Mouse (Mus musculus) left cerebral cortex, postnatal 4 days (tissue): ENCODE measurements at regions not wholly inside any gene's neighbourhood (a gene's known extent, or its start where the extent isn't known, plus 50 kb on each side); places are given as distances from the start of the nearest gene placed in this dataset.

Experiments
- DNase-seq: peaks from one replicate; pipeline ENCODE4 v3.0.0-alpha.2; 2022
- intact Hi-C: fragments of 180-260 bp; cut with DNase I; formaldehyde crosslinking; loops from one replicate; pipeline ENCODE4 v1.15.1; 2025

GRCm38 (mm10) chr3:9373896-9374295 lies 236.0 kb downstream of the Zfp704 start:
- DNase-seq, result peak; percentile 22
- intact Hi-C loops, result no loop called here

- no peak for DNase-seq
- intact Hi-C loops, result no loop called here
Measured at GRCm38 (mm10) chr3:9370096-9370495, 239.8 kb downstream of the Zfp704 start.

GRCm38 (mm10) chr3:9365791-9366190 lies 244.1 kb downstream of the Zfp704 start:
- DNase-seq, result no peak
- intact Hi-C loops, result no loop called here

- no peak for DNase-seq
- intact Hi-C loops, result no loop called here
Measured at GRCm38 (mm10) chr3:9359186-9359585, 250.7 kb downstream of the Zfp704 start.

- no peak for DNase-seq
- intact Hi-C loops, result no loop called here
Measured at GRCm38 (mm10) chr3:9358111-9358510, 251.8 kb downstream of the Zfp704 start.

GRCm38 (mm10) chr3:9357639-9358038 lies 252.2 kb downstream of the Zfp704 start:
- no peak for DNase-seq

GRCm38 (mm10) chr3:9355875-9356274 lies 254.0 kb downstream of the Zfp704 start:
- DNase-seq, result no peak
- intact Hi-C loops, result no loop called here

More at GRCm38 (mm10) chr3:9357639-9358038, 252.2 kb downstream of the Zfp704 start:
- intact Hi-C loops, result no loop called here

GRCm38 (mm10) chr3:9354756-9355155 lies 255.1 kb downstream of the Zfp704 start:
- intact Hi-C loops, result no loop called here
- no peak for DNase-seq

- no peak for DNase-seq
- intact Hi-C loops, result no loop called here
Measured at GRCm38 (mm10) chr3:9352251-9352650, 257.6 kb downstream of the Zfp704 start.

- DNase-seq, result no peak
- intact Hi-C loops, result no loop called here
Measured at GRCm38 (mm10) chr3:9349822-9350221, 260.1 kb downstream of the Zfp704 start.

GRCm38 (mm10) chr3:9347446-9347860 lies 262.4 kb downstream of the Zfp704 start:
- DNase-seq, result peak; percentile 65
- intact Hi-C loops, result no loop called here

- intact Hi-C loops, result no loop called here
- DNase-seq, result peak; percentile 38
Measured at GRCm38 (mm10) chr3:9346857-9347445, 262.9 kb downstream of the Zfp704 start.

GRCm38 (mm10) chr3:9346356-9346755 lies 263.5 kb downstream of the Zfp704 start:
- intact Hi-C loops, result no loop called here
- DNase-seq, result no peak

- DNase-seq, result no peak
- intact Hi-C loops, result no loop called here
Measured at GRCm38 (mm10) chr3:9345885-9346284, 264.0 kb downstream of the Zfp704 start.

GRCm38 (mm10) chr3:9343586-9343985 lies 266.3 kb downstream of the Zfp704 start:
- intact Hi-C loops, result no loop called here
- DNase-seq, result no peak

GRCm38 (mm10) chr3:9342167-9342566 lies 267.7 kb downstream of the Zfp704 start:
- DNase-seq, result no peak
- intact Hi-C loops, result no loop called here

GRCm38 (mm10) chr3:9341657-9342056 lies 268.2 kb downstream of the Zfp704 start:
- intact Hi-C loops, result no loop called here
- DNase-seq, result no peak

GRCm38 (mm10) chr3:9341244-9341643 lies 268.6 kb downstream of the Zfp704 start:
- DNase-seq, result no peak
- intact Hi-C loops, result no loop called here

GRCm38 (mm10) chr3:9340788-9341187 lies 269.1 kb downstream of the Zfp704 start:
- DNase-seq, result peak; percentile 44
- intact Hi-C loops, result no loop called here

GRCm38 (mm10) chr3:9340344-9340743 lies 269.5 kb downstream of the Zfp704 start:
- intact Hi-C loops, result no loop called here
- DNase-seq, result no peak

- intact Hi-C loops, result loop anchor here (10.0 kb wide), 1 partner anchor 375 kb away; no protein-coding TSS in a partner anchor
- DNase-seq, result no peak
Measured at GRCm38 (mm10) chr3:9339669-9340068, 270.2 kb downstream of the Zfp704 start.

GRCm38 (mm10) chr3:9335580-9335979 lies 274.3 kb downstream of the Zfp704 start:
- intact Hi-C loops, result loop anchor here (10.0 kb wide), 1 partner anchor 371 kb away; no protein-coding TSS in a partner anchor
- DNase-seq, result no peak
